Mouse (Mus musculus) CD4-positive, CD25-positive, alpha-beta regulatory T cell, adult 4 months (primary cell): ENCODE measurements around the gene Ninj1. TPM values are rescaled to one million over a fixed set of nuclear protein-coding genes. Genes with fewer than 3 reads are reported as not detected.
A peak's percentile ranks its signal among the peaks of the same experiment; 100 is the strongest.

Experiments
- ATAC-seq: one replicate; pipeline ENCODE4 v1.8.0; 2017
- polyA plus RNA-seq, 2 experiments: library from polyadenylated mRNA; unstranded; fragments of 100-300 nt; shearing (Covaris generic); gene quantifications; one replicate each; pipeline ENCODE4 v1.2.1; 2017

Gene Ninj1
- polyA plus RNA-seq, 2 experiments from 2014 or later: 24.5 to 27.4 TPM

DNA sequence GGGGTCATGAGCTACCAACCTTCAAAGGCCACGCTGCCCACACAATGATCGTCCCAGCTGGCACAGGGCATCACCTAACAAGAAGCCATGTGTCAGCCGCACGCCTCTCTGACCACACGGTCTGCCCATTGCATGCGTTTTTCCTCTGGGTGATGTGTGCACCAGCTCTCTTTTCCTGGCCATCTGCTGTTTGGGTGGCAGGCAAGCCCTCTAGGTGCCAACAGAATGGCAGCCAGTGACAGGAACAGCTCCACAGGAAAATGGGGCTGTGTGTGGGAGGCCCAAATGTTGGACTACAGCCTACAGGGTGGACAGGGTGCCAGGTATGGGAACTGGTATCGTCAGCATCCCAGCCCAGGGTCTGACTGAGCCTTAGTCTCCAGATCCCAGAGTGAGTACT is 14.9 kb upstream of the Ninj1 start:
- ATAC-seq: no peak

DNA sequence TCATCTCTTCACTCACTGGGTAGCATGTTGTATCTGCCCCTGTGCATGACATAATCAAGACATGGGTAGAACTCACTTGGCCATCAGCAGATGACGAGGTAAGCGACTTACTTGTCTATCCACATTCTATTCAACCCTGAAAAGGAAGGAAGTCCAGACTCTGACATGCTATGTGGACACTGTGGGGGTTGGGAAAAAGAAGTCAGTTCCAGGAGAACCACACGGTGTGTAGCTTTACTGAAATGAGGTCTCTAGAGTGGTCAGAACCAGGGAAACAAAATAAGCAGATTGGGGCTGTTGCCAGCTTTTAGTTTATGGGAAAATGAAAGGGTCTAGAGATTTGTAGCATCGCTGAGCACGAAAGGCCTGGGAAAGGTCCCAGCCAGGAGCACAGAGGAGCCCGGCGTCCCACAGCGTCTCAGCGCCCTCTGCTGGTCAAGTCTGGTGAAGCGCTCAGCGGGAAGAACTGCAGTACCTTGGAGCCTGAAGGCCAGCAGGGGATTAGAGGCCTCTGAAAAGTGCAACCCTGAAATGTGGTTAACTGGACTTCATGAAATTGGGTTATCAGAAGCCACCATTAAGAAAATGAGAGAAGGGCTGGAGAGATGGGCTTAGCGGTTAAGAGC is 14.2 kb upstream of the Ninj1 start:
- ATAC-seq: peak; percentile 84

DNA sequence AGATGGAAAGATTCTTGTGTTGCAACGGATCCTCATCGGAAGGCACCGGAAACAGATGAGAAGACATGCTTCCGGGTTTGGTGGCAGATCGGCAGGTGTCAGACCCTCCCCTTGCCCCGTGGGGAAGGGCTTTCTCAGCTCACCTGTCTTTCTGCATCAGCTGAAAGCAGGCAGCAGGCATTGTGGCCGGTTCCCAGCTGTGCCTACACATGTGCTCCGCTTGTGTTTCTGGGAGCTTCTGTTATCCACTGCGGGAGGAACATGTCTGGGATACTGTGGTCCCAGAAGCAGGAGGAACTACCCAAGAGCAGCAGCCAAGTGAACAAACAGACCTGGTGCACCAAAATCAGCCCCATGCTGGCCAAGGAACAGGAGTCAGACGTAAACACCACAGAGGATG is 11.8 kb upstream of the Ninj1 start:
- no peak for ATAC-seq

DNA sequence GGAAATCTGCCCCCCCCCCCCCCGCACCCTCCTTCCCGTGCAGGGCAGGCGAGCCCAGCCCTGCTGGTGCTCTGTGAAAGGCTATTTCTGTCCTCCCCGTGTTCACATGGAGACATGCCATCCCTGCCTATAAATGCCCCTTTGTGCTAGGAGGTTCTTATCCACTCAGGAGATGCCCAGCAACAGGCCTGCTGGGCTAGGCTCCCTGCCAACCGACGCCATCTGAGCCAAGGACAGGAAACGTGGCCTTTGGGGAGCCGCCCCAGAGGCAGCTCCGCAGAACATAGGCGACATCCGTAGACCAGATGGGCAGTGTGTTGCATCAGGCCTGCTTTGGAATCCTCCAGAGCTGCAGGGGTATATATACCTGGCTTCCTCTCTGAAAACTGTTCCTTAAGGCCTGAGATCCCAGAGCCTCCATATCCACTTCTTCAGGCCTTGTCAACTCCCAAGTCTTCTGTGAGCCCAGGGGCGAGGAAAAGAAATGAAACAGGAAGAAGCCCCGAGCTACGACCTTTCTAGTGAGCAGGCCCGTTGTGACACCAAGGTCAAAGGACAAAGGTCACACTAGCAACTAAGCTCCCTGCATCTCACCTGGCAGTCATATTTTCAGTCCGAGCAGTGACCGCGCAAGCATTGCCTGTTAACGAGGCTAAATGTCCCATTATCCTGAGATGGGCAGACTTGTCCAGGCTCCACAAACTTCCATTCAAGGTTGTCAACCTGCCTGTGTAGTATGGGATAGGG is 8.3 kb upstream of the Ninj1 start:
- ATAC-seq: no peak

DNA sequence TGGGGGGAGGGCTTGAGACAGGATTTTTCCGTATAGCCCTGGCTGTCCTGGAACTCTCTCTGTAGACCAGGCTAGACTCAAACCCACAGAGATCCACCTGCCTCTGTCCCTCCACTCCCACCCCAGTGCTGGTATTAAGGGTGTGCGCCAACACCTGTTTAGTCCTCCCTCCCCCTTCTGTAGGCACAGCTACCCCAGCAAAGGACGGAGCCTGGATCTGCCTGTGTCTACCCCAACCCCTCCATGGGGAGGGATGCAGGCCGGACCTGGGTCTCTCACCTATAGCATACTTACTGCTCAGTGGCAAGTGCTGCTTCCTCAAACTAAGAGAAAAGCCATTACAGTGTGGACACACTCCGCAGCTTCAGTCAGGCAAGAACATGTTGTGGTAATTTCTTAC is 7.0 kb upstream of the Ninj1 start:
- ATAC-seq: no peak

DNA sequence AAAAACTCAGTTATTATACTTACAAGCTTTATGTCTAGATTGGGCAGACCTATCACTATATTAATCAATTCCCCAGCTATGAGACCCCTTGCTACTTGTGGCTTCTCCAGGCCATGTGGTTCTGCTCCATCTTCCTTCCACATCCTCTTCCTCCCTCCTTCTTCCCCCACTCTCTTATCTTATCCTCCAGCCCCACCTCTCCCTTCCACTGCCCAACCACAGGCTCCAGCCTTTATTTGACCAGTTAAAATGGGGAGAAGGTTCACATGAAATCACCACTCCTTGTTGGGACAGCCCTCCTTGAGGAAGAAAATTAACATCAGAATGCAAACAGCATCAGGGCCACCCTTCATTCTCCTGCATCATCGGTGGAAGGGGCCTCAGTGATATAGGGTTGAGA is 6.6 kb upstream of the Ninj1 start:
- ATAC-seq: no peak

DNA sequence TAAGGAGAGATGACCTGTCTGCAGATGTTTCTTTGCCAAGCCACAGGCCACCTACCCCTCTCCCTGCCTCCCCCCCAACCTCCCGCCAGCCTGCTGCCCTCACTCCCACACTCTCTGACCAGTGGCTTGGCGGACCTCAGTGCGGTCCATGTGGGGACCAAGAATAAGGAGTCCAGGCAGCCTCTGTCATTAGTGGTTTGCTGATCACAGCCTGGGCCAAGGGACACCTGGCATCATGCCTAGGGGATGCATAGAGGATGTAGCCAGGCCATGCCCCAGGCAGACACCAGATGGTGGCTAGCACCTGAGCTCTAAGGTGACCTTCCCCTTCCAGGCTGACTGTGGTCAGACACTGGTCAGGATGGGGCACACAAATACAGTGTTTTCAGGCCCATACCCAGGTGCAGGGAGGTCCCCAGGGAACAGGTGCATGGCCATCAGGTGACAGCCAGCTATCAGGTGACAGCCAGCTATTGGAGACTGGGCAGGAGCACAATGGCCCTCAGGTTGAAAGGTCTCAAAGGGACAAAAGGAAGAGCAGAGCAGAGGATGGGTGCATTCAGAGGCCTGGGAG is 5.8 kb upstream of the Ninj1 start:
- no peak for ATAC-seq

DNA sequence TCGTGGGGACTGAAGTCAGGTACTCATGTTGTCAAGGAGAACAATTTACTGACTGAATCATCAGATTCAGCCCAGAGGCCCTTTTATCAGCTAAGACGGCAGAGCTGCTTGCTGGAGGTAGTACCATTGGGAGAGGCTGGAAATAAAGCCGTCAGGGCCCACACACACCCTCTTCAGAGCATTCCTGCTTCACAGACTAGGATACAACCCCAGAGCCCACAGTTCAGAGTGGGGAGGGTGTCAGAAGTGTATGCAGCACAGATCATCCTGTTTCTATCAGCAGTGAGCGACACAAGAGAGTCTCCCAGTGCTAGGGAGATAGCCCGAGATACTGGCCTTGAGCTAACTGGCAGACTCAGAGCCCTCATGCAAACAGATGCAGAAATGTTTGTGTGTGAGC is 4.1 kb upstream of the Ninj1 start:
- no peak for ATAC-seq

DNA sequence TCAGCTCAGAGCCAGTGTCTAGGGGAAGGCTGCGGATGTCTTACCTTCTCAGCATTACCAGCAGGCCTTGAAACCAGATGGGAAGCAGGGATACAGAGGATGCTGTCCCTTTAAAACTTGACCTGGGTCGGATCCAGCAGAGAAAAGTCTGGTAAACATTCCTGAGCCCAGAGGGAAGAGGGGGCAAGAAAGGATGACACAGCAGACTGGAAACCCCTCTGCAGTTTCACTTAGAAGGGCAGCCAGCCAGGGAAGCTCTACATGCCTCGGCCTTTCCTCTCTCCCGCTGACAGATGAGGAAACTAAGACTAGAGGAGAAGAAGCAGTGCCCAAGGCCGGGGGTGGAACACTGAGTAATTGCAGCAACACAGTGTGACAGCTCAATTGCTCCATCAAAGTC is 3.6 kb upstream of the Ninj1 start:
- ATAC-seq: no peak

DNA sequence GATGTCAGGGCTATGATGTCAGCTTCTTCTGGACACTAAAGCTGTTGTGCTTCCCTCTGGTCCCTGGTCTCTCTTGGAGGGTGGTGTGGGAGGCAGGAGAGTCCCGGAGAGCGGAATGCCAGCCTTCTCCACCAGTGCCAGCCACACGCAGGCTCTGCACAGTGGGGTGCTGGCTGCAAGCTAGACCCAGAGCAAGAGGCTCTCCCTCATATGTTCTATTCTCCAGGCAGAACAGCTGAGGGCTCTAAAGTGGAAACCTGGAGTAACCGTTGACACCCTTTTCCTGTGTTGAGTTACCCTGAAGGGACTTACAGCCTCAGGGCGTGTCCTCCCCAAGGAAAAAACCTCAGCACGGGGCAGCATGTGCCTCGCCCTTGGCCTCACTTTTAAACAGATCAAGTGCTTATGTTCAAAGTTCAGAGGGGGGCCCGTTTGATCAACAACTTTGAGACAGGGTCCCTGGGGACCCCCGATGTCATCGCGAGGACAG is 442 bp upstream of the Ninj1 start:
- peak; percentile 4 for ATAC-seq

DNA sequence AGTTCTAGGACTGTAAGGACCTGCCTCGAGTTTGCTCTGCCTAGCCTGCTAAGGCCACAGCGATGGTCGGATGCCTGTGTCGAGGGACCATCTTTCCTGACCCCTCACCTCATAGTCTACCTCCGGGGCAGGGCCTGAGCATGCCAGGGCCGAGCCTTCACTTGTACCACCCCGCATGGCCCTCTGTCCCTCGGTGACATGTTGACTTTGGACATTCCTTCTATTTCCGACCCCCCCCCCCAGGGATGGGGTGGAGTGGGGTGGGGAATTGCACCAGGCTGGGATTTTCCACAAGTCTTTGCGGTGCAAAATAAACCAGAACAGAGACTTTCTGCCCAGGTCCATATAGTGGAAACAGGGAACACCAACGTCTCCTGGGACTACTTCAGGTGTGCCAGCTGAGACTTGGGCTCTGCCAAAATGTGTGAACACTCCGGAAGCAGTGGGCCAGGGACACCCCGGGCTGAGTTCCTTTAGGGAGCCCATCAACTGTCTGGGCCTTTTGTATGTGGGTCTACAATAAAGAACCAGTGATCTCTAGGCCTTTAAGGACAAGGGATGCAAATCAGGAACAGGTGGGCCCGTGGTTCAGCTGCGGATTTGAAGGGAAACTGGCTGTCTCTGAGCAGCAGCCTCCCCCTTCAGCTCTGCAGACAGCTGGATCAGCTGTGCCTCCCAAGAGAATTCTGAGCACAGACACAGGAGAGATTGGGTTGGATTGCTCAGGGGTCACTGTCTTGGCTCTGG is 1.1 kb downstream of the Ninj1 start:
- no peak for ATAC-seq

DNA sequence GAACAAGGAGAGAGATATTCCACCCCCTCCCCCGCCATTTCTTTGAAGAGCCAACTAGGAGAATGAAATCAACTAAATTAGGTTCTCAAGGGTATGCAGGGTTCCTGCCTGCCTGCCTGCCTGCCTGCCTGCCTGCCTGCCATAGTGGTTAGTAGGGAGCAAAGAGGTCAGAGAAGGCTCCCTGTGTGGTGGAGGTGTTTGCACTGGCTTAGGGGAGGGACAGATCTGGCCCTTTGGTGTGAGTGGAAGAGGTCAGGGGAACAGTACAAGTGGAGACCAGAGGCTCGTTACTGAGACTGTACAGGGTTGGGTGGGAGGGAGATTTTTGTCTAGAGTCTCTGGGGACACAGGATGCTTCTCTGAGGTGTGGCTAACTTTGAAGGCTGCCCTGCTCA is 1.7 kb downstream of the Ninj1 start:
- ATAC-seq: no peak

DNA sequence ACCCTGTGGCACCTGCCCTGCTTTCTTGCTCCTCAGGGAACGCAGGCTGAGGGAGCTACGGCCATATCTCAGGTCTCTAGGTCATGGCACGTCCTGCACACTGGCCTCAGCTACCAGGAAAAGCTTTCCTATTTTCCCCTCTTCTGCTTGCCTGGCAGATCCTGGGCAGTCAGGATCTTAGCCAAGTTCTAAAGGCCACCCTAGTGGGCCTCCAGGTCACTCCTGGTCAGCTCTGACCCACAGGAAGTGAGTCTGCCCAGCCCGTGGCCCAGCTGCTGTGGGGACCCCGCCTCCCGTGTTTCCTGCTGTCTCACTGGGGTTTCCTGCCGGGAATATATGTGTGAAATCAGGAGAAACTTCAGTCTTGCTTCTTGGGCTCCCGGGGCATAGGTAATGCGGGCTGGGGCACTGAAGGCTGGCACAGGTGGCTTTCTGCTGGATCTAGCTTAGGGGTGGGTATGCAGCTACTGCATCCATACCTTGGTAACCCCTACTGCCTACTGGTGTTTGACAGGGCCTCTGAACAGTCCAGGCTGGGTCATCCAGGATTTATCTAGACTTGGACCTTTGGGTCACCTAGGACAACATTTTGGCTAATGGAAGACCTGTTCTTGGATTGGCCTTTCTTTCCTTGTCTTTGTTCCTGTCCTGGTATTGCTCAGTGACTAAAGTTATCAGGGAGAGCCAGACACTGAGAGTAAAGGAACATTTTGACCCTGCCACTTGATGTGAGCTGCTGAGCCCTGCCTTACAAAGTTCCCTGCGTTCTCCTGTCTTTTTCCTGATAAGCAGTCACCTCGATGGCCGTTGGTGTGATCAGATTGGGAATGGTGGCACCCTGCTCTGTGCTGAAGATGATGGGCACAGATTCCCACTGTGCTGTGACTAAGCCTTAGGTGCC is 2.9 kb downstream of the Ninj1 start:
- no peak for ATAC-seq

DNA sequence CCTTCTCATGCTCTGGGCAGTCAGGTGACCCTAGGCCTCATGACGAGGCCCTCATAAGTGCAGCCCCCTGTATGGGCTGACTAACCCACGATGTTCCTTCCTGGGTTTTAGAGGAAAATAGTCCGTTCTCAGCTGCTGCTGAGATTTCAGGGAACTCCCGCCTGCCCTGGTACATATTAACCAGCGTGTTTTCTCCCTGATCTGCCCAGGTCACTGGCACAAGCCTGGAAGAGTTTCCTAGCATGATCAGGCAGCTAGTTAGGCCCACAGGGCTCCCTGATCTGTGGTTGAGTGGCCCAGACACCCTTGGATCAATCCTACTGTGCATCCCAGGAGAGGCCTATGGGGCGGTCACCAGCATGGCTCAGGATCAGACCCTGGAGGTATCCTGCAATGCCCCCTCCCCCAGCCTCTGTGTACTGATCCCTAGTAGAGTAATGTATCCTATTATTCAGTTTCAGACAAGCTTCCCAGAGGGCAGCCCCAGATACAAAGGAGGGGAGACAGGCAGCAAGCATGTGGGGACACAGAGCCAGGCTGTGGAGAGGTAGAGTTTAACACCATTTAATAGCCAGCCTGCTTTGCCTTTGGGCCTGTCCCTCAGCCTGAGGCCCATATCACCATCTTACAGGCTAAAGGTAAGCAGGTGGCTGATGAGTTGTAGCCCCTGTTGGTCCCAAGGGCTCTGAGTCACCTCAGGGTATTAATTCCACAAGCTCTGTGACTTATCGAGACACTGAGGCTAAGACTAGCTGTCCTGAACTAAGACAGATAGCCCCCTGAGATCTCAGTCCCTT is 3.8 kb downstream of the Ninj1 start:
- no peak for ATAC-seq

DNA sequence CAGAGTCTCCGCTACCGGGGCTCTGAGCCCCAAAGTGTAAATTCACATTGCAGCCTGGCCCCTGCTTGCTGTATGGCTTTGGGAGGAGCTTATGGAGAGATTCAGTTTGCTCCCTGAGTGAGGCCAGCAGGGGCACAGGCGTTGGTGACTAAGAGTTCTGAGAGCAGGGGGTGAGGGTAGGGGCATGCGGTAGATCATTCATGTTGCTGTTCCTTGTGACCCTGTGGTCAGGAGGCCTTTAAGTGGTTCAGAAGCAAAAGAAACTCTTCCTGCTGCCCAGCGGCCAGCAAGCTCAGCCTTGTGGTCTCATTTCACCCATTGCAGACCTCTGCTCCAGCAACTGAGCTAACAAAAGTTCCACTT is 4.4 kb downstream of the Ninj1 start:
- ATAC-seq: no peak

DNA sequence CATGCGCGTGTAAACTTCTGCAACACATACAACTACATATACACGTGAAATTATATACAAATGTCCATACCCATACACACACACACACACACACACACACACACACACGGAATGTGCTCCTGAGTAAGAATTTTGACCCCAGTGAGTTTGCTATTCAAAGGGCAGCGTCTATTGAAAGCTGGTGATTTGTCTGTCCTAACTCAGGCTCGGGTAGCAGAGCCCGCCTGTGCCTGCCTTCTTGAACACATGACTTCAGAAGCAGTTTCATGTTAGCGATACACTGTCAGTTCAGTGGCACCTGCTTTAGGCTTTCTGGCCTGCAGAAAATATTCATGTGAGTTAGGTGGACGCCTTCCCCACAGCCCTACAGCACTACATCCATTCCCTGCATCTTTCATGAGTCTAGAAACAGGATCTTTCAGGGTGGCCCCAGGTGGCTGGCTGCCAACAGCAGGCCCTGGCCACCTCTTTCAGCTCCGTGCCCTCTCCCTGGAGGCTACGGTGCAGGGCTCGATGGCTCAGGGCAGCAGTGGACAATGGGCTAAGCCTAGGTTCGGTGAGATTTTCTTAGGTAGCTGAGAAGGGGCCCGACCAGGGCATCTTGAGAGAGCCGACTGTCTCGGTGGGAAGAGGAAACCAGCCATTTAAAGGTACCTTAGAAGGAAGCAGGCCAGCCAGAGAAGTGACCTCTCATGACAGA is 5.0 kb downstream of the Ninj1 start:
- ATAC-seq: no peak

DNA sequence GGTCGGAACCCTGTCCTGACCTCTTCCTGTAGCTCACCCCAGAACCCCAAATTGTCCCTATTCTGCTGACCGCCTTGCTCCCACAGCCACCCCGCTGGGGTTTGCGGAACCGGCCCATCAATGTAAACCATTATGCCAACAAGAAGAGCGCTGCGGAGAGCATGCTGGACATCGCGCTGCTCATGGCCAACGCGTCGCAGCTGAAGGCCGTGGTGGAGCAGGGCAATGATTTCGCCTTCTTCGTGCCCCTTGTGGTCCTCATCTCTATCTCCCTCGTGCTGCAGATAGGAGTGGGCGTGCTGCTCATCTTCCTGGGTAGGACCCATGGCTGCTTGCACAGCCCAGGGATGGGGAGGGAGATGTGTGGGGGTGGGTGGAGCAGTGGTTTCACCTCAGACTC is 6.4 kb downstream of the Ninj1 start:
- no peak for ATAC-seq

DNA sequence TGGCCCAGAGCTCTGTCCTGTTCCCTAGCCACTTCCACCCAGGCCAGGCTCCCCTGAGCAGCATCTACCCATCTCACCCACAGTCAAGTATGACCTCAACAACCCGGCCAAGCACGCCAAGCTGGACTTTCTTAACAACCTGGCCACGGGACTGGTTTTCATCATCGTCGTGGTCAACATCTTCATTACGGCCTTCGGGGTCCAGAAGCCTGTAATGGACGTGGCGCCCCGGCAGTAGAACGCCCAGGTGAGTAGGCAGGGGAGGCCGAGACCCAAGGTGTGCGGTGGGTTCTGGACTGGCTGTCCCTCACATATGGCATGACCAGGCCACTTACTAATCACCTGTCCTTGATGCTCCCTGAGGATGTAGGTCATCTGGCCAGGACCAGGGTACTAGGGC is 7.5 kb downstream of the Ninj1 start:
- ATAC-seq: no peak

DNA sequence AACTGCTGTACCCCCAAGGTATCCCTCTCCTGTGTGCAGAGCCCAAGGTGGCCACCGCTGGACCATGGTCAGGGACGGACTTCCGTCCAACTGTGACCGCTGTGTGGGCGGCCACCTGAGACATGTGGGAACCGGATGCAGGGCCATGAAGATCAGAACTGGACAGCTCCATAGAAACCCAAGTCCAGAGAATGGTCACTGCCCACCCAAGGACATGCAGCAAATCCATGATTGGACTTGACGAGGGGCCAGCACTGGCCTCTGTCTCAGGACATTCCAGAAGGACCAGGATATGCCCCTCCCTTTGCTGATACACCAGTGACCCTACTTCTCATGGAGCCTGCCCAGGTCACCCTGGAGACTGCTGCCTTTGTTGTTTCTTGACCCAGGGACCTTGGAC is 8.4 kb downstream of the Ninj1 start:
- no peak for ATAC-seq

DNA sequence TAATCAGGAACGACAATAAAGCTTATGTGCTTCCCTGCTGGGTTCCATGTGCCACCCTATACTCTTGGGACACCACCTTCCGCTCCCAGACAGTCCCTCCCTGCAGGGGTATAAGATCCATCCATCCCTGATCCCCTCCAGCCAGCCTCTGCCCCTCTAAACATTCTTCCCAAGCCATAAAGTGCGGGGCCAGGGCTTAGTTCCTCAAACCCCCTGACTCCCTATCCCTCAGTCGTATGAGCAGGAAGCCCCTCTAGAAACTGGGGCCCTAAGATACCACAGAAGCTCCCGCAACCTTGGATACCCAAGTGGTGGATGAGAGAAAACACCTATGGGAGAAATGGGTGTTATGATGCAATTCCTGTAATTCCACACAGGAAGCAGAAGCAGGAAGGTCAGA is 8.9 kb downstream of the Ninj1 start:
- ATAC-seq: no peak

DNA sequence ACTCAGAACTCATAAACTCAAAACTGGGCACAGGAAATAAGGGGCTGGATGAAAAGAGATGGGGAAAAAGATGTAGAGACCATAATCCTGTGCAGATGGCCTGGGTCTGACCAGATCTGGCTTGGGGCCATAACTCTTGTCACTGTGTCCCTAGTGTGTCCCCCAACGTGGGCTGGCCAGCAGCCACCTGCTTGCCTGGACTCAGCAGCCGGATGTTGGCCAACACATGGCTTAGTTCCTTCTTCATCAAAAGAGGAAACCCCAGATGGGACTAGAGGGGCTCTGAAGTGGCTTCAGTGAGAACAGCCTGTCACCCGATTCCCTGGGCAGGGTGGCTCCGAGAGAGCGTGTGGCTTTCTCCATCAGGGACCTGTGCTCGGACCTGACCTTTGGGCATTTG is 9.5 kb downstream of the Ninj1 start:
- ATAC-seq: no peak
